Mouse (Mus musculus) adrenal gland, postnatal 36 days (tissue): ENCODE data around the gene Trak1. TPM values are rescaled to one million over a fixed set of nuclear protein-coding genes. Genes with fewer than 3 reads are reported as not detected.
A peak's percentile ranks its signal among the peaks of the same experiment; 100 is the strongest.

ENCODE experiments used
- DNase-seq, 2 experiments: peaks; one replicate each; pipeline ENCODE4 v3.0.0; 2021; ENCODE audit warnings: mixed read lengths in 1 of 2
- long read RNA-seq, 2 experiments: library from polyadenylated mRNA; stranded (forward); transcript quantifications; one replicate each; pipeline ENCODE4 v2.0.0; 2021; ENCODE audit warnings: borderline sequencing depth in 2 of 2
- total RNA-seq, 2 experiments: library from RNA; stranded (reverse); gene quantifications; 2 replicates each; pipeline ENCODE4 v1.2.3; 2021

Trak1 gene
- total RNA-seq: 10 to 100 TPM; 68.0 to 75.3 TPM
- long read RNA-seq, experiment 1, partial matches to known transcripts: 8 of 15 reads
- long read RNA-seq, experiment 1, other reads (novel, unspliced or antisense): 7 of 15 reads
- long read RNA-seq, experiment 2, partial matches to known transcripts: 3 of 13 reads
- long read RNA-seq, experiment 2, other reads (novel, unspliced or antisense): 10 of 13 reads

- DNase-seq: peak; percentile 76 to 88
Measured at GRCm38 (mm10) chr9:121297171-121298064, at the start of gene Trak1. TSS of gene Trak1 (plus strand) at chr9:121297502.

- DNase-seq: peak; percentile 84 to 89
Measured at GRCm38 (mm10) chr9:121247956-121248775, 49.1 kb upstream of the Trak1 start.

- peak in 1 of 2 experiments; percentile 4 for DNase-seq
Measured at GRCm38 (mm10) chr9:121249805-121250204, 47.5 kb upstream of the Trak1 start.

DNA sequence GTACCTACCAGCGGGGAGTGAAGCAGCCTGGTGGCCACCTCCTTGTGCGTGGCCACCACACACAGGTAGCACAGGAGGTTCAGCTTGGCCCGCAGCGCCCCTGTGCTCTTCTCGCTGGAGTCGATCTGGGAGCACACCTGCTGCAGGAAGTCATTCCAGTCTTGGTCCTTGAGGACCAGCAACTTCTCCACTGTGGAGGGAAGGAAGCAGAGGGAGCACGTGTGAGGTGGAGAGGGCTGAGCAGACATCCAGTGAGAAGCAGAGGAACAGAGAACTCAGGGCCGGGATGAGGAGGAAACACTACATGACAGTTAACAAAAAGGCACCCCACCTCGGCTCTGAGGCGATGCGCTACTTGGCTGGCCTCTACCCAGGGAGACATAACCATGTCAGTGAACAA lies 46.4 kb upstream of the Trak1 start:
- DNase-seq: no peak

DNA sequence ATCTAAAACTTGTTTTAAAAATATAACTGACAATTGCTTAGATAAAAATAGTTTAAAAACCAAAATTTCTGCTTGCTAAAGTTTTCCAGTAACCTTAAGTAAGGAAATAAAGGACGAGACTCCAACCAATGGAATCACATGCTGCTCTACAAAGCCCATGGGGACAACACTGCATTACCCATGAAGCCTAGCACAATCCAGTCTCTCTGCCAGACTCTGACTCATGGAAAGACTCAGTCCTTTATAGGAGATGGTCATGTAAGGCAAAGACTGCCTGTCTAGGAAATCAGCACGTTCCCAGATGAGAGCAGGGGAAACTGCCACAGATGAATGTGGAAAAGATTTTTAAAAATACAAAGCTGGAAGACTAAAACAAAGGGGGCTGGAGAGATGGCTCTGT lies 43.3 kb upstream of the Trak1 start:
- peak in 1 of 2 experiments; percentile 20 for DNase-seq

DNA sequence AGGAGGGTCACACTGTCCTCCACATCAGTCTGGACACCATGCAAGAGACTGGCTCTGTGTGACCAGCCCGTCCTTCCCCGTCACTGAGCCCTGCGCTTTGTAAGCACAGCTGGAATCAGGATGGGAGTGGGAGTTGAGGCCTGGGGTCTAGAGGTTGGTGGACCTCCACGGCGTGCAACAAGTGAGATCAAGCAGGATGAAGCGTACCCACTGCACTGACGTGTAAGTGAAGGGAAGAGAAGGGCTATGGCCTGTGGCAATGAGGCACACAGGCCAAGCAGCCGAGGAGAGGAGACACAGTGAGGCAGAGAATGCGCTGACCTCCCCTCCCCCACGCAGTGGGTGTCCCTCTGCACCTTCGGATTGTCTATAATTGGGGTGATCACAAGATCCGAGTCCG lies 42.5 kb upstream of the Trak1 start:
- DNase-seq: no peak

GRCm38 (mm10) chr9:121257106-121257505 lies 40.2 kb upstream of the Trak1 start:
- no peak for DNase-seq

GRCm38 (mm10) chr9:121265307-121265706 lies 32.0 kb upstream of the Trak1 start:
- DNase-seq: no peak

DNA sequence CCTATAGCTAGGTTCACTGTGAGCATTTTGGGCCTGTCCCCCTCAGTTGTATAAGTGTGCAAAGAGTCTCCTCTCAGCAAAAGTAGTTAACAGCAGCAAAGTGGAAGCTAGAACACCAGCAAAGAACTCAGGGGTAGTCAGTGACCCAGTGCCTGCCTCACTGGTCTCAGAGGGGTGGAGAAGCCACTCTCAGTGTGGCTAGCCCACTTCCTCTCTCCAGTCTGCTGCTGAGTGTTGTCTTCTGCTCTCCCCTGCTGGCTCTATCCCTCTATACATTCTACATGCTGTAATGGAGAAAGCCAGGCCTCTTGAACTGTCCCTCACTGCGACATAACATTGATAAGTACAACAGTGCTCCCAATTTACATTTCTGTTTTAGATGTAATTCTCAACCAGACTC lies 26.2 kb upstream of the Trak1 start:
- no peak for DNase-seq

- no peak for DNase-seq
Measured at GRCm38 (mm10) chr9:121271561-121271960, 25.7 kb upstream of the Trak1 start.

- DNase-seq: no peak
Measured at GRCm38 (mm10) chr9:121276745-121277117, 20.6 kb upstream of the Trak1 start.

DNA sequence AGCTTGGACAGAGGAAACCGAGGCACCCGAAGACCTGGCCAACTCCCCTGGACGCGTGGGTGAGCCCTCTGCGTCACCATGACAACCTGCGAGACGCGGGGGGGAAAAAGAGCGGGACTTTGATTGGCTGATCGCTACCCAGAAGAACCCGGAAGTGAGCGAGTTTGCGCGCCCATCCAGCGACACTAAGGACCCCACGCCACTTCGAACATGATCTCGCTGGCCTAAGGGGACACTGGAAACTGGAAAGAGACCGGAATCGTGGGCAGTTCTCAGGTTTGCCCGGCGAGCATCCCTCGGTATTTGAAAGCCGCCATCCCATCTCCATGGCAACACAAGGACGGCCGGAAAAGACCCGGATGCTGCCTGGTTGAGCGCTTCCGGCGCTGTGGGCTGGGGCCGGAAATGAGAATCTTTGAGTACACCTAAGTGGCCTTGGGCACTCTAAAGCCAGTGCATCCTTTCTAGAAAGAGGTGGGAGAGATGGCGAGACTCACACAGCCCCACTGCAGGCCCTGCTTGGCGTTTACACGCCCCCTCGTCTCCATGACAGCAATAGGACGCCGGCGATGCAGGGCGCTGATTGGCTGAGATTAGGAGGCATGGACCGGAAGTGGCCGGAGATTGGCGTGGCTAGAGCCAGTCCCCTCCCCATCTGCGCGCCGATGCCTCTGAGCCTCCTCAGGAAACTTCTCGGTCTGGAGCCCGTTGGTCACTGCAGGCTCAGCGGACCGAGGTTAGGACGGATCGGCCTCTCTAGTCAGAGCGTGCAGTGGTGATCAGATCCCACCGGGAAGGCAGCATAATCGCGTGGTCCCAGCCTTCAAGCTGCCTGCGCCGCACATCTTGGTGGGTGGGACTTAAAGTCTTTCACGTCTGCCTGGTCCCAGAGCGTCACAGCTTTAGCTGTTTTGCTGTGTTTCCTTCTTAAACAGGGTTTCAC lies 19.9 kb upstream of the Trak1 start, which contains the start of gene Ulk4:
Gene Ulk4, minus strand, starts transcription at position 80 of the 943 bp plus-strand sequence.
- peak; percentile 92 to 93 for DNase-seq

GRCm38 (mm10) chr9:121279216-121279615 lies 18.1 kb upstream of the Trak1 start:
- no peak for DNase-seq

- DNase-seq: no peak
Measured at GRCm38 (mm10) chr9:121281891-121282290, 15.4 kb upstream of the Trak1 start.

DNA sequence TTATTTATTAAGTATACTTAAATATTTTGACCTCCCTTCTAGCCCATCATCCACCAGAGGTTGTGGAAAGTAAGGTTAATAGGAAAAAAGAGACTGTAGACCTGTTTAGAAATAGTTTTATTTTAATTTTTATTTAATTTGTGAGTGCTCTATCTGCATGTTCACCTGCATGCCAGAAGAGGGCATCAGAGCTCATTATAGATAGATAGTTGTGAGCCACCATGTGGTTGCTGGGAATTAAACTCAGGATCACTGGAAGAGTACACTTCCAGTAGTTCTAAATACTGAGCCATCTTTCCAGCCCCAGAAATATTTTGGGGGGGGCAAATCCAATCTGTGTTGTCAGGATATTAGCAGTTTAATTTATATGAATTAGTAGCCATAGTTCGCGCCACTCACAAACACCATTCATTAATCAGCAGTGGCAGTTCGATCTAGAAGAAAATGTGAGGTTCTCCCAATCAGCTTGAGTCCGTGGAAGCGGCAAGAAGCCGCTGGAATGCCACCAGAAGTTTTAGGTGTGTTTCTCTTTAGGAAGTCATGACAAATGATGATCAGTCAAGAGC lies 13.6 kb upstream of the Trak1 start:
- no peak for DNase-seq

DNA sequence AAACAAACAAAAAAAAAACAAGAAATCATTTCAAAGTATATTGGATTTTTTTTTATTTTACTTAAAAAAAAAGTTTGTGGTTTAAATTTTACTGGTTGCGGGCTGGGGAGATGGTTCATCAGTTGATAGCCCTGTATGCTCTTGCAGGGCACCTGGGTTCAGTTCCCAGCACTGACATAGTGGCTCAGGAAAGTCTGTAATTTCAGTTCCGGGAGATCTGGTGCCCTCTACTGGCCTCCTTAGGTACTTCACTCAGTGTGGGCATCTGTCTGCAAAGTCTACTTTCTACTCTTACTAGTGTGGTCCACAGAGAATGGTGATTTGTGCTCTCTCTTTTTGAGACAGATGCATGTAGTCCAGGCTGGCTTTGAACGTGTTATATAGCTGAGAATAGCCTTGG lies 12.9 kb upstream of the Trak1 start:
- no peak for DNase-seq

- DNase-seq: peak; percentile 73 to 80
Measured at GRCm38 (mm10) chr9:121285341-121286324, 11.7 kb upstream of the Trak1 start.

DNA sequence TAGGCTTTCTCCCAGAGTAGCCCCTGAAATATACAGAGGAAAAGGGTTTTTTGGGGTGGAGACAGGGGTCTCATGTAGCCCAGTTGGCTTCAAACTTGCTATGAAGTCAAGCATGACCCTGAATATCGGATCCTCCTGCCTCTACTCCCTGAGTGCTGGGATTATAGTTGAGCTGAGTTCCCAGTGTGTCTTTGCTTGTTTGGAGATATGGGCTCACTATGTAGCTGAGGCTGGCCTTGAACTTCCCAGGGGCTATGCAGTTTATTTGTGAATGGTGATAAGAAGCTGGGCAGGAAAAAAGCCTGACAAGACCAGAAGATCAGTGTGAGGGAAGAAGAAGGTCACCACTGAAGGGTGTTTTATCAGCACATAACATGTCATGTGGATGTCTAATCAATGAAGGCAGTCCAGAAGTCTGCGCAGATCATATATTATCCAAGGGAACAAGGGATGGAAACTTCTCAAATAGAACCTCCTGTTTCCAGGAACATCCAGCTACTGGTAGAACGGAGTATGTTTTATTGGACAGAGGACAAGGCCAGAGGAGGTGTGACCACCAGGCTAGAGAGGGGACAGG lies 10.9 kb upstream of the Trak1 start:
- DNase-seq: no peak

DNA sequence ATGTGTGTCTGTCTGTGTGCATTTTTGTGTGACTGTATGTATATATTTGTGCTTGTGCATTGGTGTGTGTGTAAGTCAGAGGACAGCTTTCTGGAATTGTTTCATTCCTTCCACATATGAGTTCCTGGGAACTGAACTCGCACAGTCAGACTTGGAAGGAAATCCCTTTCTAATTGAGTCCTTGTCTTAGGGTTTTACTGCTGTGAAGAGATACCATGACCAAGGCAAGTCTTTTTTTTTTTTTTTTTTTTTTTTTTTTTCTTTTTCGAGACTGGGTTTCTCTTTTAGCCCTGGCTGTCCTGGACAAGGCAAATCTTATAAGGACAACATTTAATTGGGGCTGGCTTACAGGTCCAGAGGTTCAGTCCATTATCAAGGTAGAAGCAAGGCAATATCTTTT lies 6.0 kb upstream of the Trak1 start:
- no peak for DNase-seq
